Mouse (Mus musculus) small intestine, adult 2 months (tissue): Measurements from ENCODE around the gene Gm20388. TPM values are rescaled to one million over a fixed set of nuclear protein-coding genes. Genes with fewer than 3 reads are reported as not detected.
A peak's percentile ranks its signal among the peaks of the same experiment; 100 is the strongest.

ENCODE experiments used
- H3K27ac ChIP-seq: fragments of 200-500 bp; 2 replicates; pipeline ENCODE4 v1.5.1; 2012; ENCODE audit warnings: low read depth, low read length, control low read depth, inconsistent platforms; ENCODE audit not compliant: insufficient read depth
- H3K27me3 ChIP-seq: fragments of 200-500 bp; 2 replicates; pipeline ENCODE4 v1.6.1; 2012; ENCODE audit warnings: mild to moderate bottlenecking, moderate library complexity, low read length, inconsistent platforms; ENCODE audit not compliant: control insufficient read depth, insufficient read depth
- H3K36me3 ChIP-seq: fragments of 200-500 bp; 2 replicates; pipeline ENCODE4 v1.6.1; 2012; ENCODE audit warnings: mild to moderate bottlenecking, low read length, control low read depth, inconsistent platforms; ENCODE audit not compliant: control insufficient read depth, insufficient read depth
- H3K4me1 ChIP-seq: fragments of 200-500 bp; 2 replicates; pipeline ENCODE4 v1.6.1; 2012; ENCODE audit warnings: low read length, inconsistent platforms, mixed read lengths; ENCODE audit not compliant: control insufficient read depth, insufficient read depth, insufficient read length
- H3K4me3 ChIP-seq: fragments of 200-500 bp; 2 replicates; pipeline ENCODE4 v1.5.1; 2012; ENCODE audit warnings: low read depth, mild to moderate bottlenecking, control low read depth, inconsistent platforms, low read length, moderate library complexity
- CTCF ChIP-seq: fragments of 200-500 bp; IDR thresholded peaks from 2 replicates; pipeline ENCODE4 v1.5.1; 2012; ENCODE audit warnings: low read depth, mild to moderate bottlenecking, control low read depth, inconsistent platforms, low read length, moderate library complexity, mixed read lengths; ENCODE audit not compliant: insufficient replicate concordance, insufficient read length; ENCODE audit errors: extremely low read depth
- POLR2A ChIP-seq: fragments of 200-500 bp; IDR thresholded peaks from 2 replicates; pipeline ENCODE4 v1.6.1; 2012; ENCODE audit warnings: low read depth, mild to moderate bottlenecking, control low read depth, inconsistent platforms, low read length, moderate library complexity
- WGBS: fragments of 180-500 bp; shearing (Covaris S2); methylation state at CpG from one replicate; pipeline ENCODE4 v1.1.7; 2018; 5-methylcytosine and 5-hydroxymethylcytosine counted together
- polyA plus RNA-seq: library from polyadenylated mRNA; depleted of rRNA; stranded (reverse); fragments of >200 nt; gene quantifications from 2 replicates; pipeline ENCODE4 v1.2.3, GENCODE M21; 2012

Gene Gm20388
- polyA plus RNA-seq, 1 experiment, result 37.3 TPM

GRCm38 (mm10) chr8:122331134-122331523, 2420.5 kb downstream of the Gm20388 start:
- Histone ChIP-seq H3K36me3 (peaks cover 35% of the 10 kb centered on the region), H3K4me3 (no peak overlapping the region), H3K27ac (peak overlapping the region; percentile 28; the same call in 1 of the 2 replicates), H3K4me1 (peaks cover 16% of the 10 kb centered on the region), H3K27me3 (no peaks in the 10 kb centered on the region)
- 51% methylated on average over 3 of the region's 3 CpGs for WGBS
- TF ChIP-seq POLR2A (no peak), CTCF (no peak)

- H3K27ac ChIP-seq, result no peak overlapping the region
- TF ChIP-seq CTCF, result peak; percentile 95
- TF ChIP-seq POLR2A, result no peak
- no peak overlapping the region for H3K4me3 ChIP-seq
- H3K27me3 ChIP-seq, result no peaks in the 10 kb centered on the region
- H3K36me3 ChIP-seq, result peaks cover 52% of the 10 kb centered on the region
- 65% methylated on average over 6 of the region's 6 CpGs for WGBS
- H3K4me1 ChIP-seq, result peaks cover 16% of the 10 kb centered on the region
Measured at GRCm38 (mm10) chr8:122332753-122333506, 2422.3 kb downstream of the Gm20388 start.

GRCm38 (mm10) chr8:122333531-122333930, 2422.9 kb downstream of the Gm20388 start:
- H3K4me1 ChIP-seq, result peaks cover 16% of the 10 kb centered on the region
- H3K36me3 ChIP-seq, result peaks cover 58% of the 10 kb centered on the region
- 94% methylated on average over 7 of the region's 7 CpGs for WGBS
- TF ChIP-seq POLR2A (no peak), CTCF (no peak)
- no peak overlapping the region for H3K27ac ChIP-seq
- H3K4me3 ChIP-seq, result no peak overlapping the region
- no peaks in the 10 kb centered on the region for H3K27me3 ChIP-seq

- TF ChIP-seq POLR2A (no peak), CTCF (no peak)
- H3K36me3 ChIP-seq, result peaks cover 59% of the 10 kb centered on the region
- H3K4me3 ChIP-seq, result no peak overlapping the region
- 95% methylated on average over 13 of the region's 13 CpGs for WGBS
- peaks cover 12% of the 10 kb centered on the region for H3K4me1 ChIP-seq
- no peak overlapping the region for H3K27ac ChIP-seq
- H3K27me3 ChIP-seq, result no peaks in the 10 kb centered on the region
Measured at GRCm38 (mm10) chr8:122334791-122335490, 2424.3 kb downstream of the Gm20388 start.

GRCm38 (mm10) chr8:122335638-122336250, 2425.1 kb downstream of the Gm20388 start:
- no peak overlapping the region for H3K27ac ChIP-seq
- H3K36me3 ChIP-seq, result peaks cover 59% of the 10 kb centered on the region
- no peaks in the 10 kb centered on the region for H3K27me3 ChIP-seq
- peak overlapping the region; percentile 42 for H3K4me3 ChIP-seq
- 91% methylated on average over 57 of the region's 57 CpGs for WGBS
- TF ChIP-seq POLR2A, result no peak
- peaks cover 4% of the 10 kb centered on the region; the same call in 1 of the 2 replicates for H3K4me1 ChIP-seq

- WGBS, result 89% methylated on average over 81 of the region's 81 CpGs
- Histone ChIP-seq H3K4me1 (no peaks in the 10 kb centered on the region), H3K27ac (no peak overlapping the region), H3K27me3 (no peaks in the 10 kb centered on the region), H3K36me3 (peaks cover 59% of the 10 kb centered on the region), H3K4me3 (peak overlapping the region; percentile 42)
- TF ChIP-seq CTCF, result no peak
- no peak for TF ChIP-seq POLR2A
Measured at GRCm38 (mm10) chr8:122336251-122336910, 2425.7 kb downstream of the Gm20388 start.
